Mouse (Mus musculus): ENCODE results near the gene Arf5. TPM values are rescaled to one million over a fixed set of nuclear protein-coding genes. Genes with fewer than 3 reads are reported as not detected.

Arf5 gene
- total RNA-seq, 4 experiments from 2014 or later, result 233 to 249 (median 241) TPM

DNA sequence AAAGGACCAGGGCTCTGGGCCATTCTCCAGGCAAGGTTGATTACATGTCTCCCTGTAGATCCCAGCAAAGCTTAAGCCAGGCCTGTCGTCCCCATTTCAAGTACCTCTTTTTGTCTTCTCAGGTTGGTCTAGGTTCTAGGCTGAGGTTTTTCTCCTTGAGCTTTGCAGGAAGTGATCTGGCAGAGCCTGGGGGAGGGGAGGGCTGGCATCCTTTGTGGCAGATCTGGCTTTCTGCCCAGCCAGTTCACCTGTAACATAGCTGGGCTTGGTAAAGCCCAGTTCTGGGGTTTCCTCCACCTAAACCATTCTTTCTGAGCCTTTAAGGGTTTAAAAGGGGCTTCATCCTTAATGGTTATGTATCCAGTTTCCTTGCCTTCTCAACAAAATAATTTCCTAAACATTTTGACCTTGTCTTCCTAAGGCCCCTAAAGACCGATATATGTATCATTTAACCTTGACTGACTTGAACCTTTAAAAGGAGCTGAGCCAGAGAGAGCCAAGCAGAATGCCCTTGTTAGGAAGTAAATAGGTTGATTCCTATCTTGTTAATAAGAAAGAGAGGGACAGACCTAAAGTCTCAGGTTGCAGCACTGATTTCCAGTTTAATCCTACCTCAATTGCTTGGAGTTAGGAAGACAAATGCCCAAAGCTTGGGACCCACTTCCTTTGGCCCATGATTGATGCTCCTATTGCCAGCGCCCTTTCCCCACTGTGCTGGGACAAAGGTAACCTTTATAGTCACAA is 3.9 kb downstream of the Arf5 start, which contains the start of gene Fscn3:
TSS of gene Fscn3 (plus strand) at position 694 of the 744 bp plus-strand sequence.
- DNase-seq (ENCODE audit: low spot score in 2 of 2), result no peak

- DNase-seq (ENCODE audit: low spot score in 2 of 2), result no peak
Measured at GRCm38 (mm10) chr6:28428290-28428689, 4.9 kb downstream of the Arf5 start, which contains the start of gene Gcc1. Gene Gcc1, minus strand, starts transcription at chr6:28428390.

- no peak for DNase-seq (ENCODE audit: low spot score in 2 of 2)
Measured at GRCm38 (mm10) chr6:28429870-28430269, 6.5 kb downstream of the Arf5 start.

DNA sequence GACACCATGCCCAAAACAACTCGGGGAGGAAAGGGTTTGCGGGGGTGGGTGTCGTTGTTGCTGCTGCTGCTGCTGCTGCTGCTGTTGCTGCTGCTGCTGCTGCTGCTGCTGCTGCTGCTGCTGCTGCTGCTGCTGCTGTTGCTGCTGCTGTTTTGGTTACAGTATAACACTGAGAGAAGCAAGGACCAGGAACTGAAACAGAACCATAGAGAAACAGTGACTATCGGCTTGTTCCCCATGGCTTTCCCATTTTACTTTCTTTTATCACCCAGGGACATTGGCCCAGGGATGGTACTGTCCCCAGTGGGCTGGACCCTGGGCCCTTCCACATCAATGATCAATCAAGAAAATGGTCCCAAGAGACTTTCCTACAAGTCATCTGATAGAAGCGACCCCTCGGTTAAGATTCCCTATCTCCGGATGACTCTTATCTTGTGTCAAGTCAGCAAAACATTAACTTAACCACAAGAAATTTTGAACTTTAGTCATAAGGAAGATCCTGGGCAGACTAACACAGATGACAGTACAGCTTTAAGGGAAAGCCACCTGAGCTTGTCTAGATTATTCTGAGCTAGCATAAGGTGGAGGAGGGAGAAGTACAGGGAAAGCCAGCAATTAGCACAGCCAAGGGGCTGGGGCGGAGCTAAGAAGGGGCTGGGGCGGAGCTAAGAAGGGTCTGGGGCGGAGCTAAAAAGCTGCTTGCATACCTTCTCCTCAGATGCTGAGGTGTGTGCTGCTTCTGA is 7.6 kb downstream of the Arf5 start:
- no peak for DNase-seq (ENCODE audit: low spot score in 2 of 2)

DNA sequence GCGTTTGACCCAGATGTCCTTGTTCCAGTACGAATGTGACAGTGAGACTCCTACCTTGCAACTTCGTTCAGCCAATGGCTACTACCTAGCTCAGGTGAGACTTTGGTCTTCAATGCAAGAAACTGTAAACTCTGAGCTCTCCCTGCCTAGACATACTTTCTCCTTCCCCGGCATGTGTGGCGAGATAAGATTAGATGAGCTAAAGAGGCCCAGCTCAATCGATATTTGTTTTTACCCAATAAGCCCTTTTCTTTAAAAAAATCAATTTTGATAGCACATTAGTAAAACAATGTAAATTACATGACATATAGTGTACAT is 8.1 kb downstream of the Arf5 start:
- no peak for DNase-seq (ENCODE audit: low spot score in 2 of 2)

DNA sequence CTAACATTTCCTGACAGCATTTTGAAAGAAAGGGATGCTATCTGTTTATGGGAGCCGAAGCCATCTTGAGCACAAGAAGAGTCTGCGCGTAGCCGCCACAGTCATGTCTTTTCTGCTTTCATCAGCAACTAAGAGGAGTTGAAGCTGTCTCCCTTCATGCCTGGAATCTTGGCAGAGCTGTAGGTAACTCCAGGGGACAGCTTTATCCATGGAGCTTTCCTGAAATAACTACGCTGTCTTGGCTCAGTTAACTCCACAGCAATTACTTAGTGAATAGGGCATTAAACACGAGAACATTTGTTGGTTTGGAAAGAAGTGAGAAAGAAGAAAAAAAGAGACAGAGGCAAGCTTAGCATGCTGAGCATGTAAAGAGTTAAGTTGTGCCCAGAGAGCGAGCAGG is 24.6 kb downstream of the Arf5 start:
- no peak for DNase-seq (ENCODE audit: low spot score in 2 of 2)

- DNase-seq (ENCODE audit: low spot score in 2 of 2), result no peak
Measured at GRCm38 (mm10) chr6:28449253-28449652, 25.9 kb downstream of the Arf5 start, which contains the start of gene Pax4. Gene Pax4, minus strand, starts transcription at chr6:28449353.

- no peak for DNase-seq (ENCODE audit: low spot score in 2 of 2)
Measured at GRCm38 (mm10) chr6:28450481-28450880, 27.1 kb downstream of the Arf5 start.

- no peak for DNase-seq (ENCODE audit: low spot score in 2 of 2)
Measured at GRCm38 (mm10) chr6:28450977-28451376, 27.6 kb downstream of the Arf5 start.

GRCm38 (mm10) chr6:28459221-28459668 is 35.9 kb downstream of the Arf5 start:
- DNase-seq (ENCODE audit: low spot score in 2 of 2), result no peak

GRCm38 (mm10) chr6:28460534-28460933 is 37.2 kb downstream of the Arf5 start:
- peak in 1 of 2 experiments; percentile 60 for DNase-seq (ENCODE audit: low spot score in 2 of 2)

GRCm38 (mm10) chr6:28464630-28465029 is 41.3 kb downstream of the Arf5 start:
- DNase-seq (ENCODE audit: low spot score in 2 of 2), result no peak

GRCm38 (mm10) chr6:28470017-28470602 is 46.8 kb downstream of the Arf5 start:
- no peak for DNase-seq (ENCODE audit: low spot score in 2 of 2)

DNA sequence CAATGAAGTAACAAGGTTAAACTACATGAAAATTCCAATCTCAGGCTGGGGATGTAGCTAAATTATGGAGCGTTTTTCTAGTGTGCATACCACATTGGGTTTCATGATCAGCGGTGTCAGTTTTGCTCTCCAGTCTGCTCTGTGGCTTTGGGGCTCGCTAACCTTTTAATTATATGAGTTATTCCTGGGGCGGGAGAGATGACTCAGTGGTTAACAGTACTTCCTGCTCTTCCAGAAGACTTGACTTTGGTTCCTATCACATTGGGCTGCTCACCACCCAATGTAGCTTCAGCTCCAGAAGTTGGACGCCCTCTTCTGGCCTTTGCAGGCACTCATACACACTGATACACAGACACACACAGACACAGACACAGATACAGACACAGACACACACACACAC is 47.3 kb downstream of the Arf5 start:
- no peak for DNase-seq (ENCODE audit: low spot score in 2 of 2)

GRCm38 (mm10) chr6:28471284-28472035 is 48.1 kb downstream of the Arf5 start:
- DNase-seq (ENCODE audit: low spot score in 2 of 2), result no peak

- no peak for DNase-seq (ENCODE audit: low spot score in 2 of 2)
Measured at GRCm38 (mm10) chr6:28474211-28474610, 50.9 kb downstream of the Arf5 start.

- no peak for DNase-seq (ENCODE audit: low spot score in 2 of 2)
Measured at GRCm38 (mm10) chr6:28474839-28475238, 51.5 kb downstream of the Arf5 start, which contains the start of gene Snd1. Gene Snd1, plus strand, starts transcription at chr6:28475139.

Data from layer of hippocampus, adult 8-10 months (tissue).